Mouse (Mus musculus): ENCODE results near the gene Gm20696. TPM values are rescaled to one million over a fixed set of nuclear protein-coding genes. Genes with fewer than 3 reads are reported as not detected.

Gene Gm20696
- polyA plus RNA-seq, 1 experiment from 2014 or later: 2.3 TPM

GRCm38 (mm10) chr6:99509189-99509592 is 157.4 kb downstream of the Gm20696 start:
- peak overlapping the region; percentile 2; the same call in 1 of the 2 replicates for H3K27ac ChIP-seq (replicated peaks)

GRCm38 (mm10) chr6:99506816-99507215 is 159.8 kb downstream of the Gm20696 start:
- Histone ChIP-seq H3K4me2 (no peak overlapping the region), H3K4me1 (peaks cover 4% of the 10 kb centered on the region), H3K36me3 (no peaks in the 10 kb centered on the region), H3K9me3 (replicated peaks) (no peaks in the 10 kb centered on the region), H3K27ac (replicated peaks) (no peak overlapping the region), H3K9ac (replicated peaks) (no peak overlapping the region), H3K27me3 (replicated peaks) (no peaks in the 10 kb centered on the region; the same call in 1 of the 2 replicates), H3K4me3 (replicated peaks) (no peak overlapping the region)
- ATAC-seq (ENCODE audit: low FRiP score): no peak
- 89% methylated on average over 6 of the region's 6 CpGs for WGBS

More at GRCm38 (mm10) chr6:99509189-99509592, 157.4 kb downstream of the Gm20696 start:
- Histone ChIP-seq H3K4me2 (no peak overlapping the region), H3K4me1 (peaks cover 4% of the 10 kb centered on the region), H3K9ac (replicated peaks) (no peak overlapping the region), H3K4me3 (replicated peaks) (no peak overlapping the region), H3K9me3 (replicated peaks) (no peaks in the 10 kb centered on the region), H3K36me3 (no peaks in the 10 kb centered on the region), H3K27me3 (replicated peaks) (no peaks in the 10 kb centered on the region)
- no peak for ATAC-seq (ENCODE audit: low FRiP score)
- WGBS: 65% methylated on average over 9 of the region's 9 CpGs

- Histone ChIP-seq H3K4me3 (replicated peaks) (no peak overlapping the region), H3K9me3 (replicated peaks) (no peaks in the 10 kb centered on the region), H3K27ac (replicated peaks) (no peak overlapping the region), H3K4me1 (no peaks in the 10 kb centered on the region), H3K9ac (replicated peaks) (no peak overlapping the region), H3K36me3 (no peaks in the 10 kb centered on the region), H3K27me3 (replicated peaks) (no peaks in the 10 kb centered on the region; the same call in 1 of the 2 replicates), H3K4me2 (no peak overlapping the region)
- WGBS: 91% methylated on average over 1 of the region's 1 CpGs
- no peak for ATAC-seq (ENCODE audit: low FRiP score)
These were observed 162.9 kb downstream of the Gm20696 start for GRCm38 (mm10) chr6:99503741-99504140.

GRCm38 (mm10) chr6:99502727-99503126 is 163.9 kb downstream of the Gm20696 start:
- H3K36me3 ChIP-seq: no peaks in the 10 kb centered on the region
- H3K9me3 ChIP-seq (replicated peaks): no peaks in the 10 kb centered on the region
- no peak overlapping the region for H3K9ac ChIP-seq (replicated peaks)
- H3K4me2 ChIP-seq: no peak overlapping the region
- 93% methylated on average over 2 of the region's 2 CpGs for WGBS
- no peaks in the 10 kb centered on the region for H3K4me1 ChIP-seq
- H3K4me3 ChIP-seq (replicated peaks): no peak overlapping the region
- no peak for ATAC-seq (ENCODE audit: low FRiP score)
- no peak overlapping the region for H3K27ac ChIP-seq (replicated peaks)
- no peaks in the 10 kb centered on the region; the same call in 1 of the 2 replicates for H3K27me3 ChIP-seq (replicated peaks)

GRCm38 (mm10) chr6:99502314-99502713 is 164.3 kb downstream of the Gm20696 start:
- Histone ChIP-seq H3K4me3 (replicated peaks) (no peak overlapping the region), H3K9ac (replicated peaks) (no peak overlapping the region), H3K27me3 (replicated peaks) (no peaks in the 10 kb centered on the region; the same call in 1 of the 2 replicates), H3K36me3 (no peaks in the 10 kb centered on the region), H3K4me1 (no peaks in the 10 kb centered on the region), H3K4me2 (no peak overlapping the region), H3K27ac (replicated peaks) (no peak overlapping the region), H3K9me3 (replicated peaks) (no peaks in the 10 kb centered on the region)
- 92% methylated on average over 6 of the region's 6 CpGs for WGBS
- no peak for ATAC-seq (ENCODE audit: low FRiP score)

GRCm38 (mm10) chr6:99500570-99501270 is 165.9 kb downstream of the Gm20696 start:
- no peak overlapping the region for H3K4me2 ChIP-seq
- no peaks in the 10 kb centered on the region for H3K9me3 ChIP-seq (replicated peaks)
- no peak overlapping the region for H3K9ac ChIP-seq (replicated peaks)
- no peak for ATAC-seq (ENCODE audit: low FRiP score)
- H3K27ac ChIP-seq (replicated peaks): no peak overlapping the region
- no peaks in the 10 kb centered on the region for H3K4me1 ChIP-seq
- 96% methylated on average over 3 of the region's 3 CpGs for WGBS
- H3K4me3 ChIP-seq (replicated peaks): no peak overlapping the region
- H3K27me3 ChIP-seq (replicated peaks): no peaks in the 10 kb centered on the region; the same call in 1 of the 2 replicates
- H3K36me3 ChIP-seq: no peaks in the 10 kb centered on the region

GRCm38 (mm10) chr6:99498082-99498481 is 168.5 kb downstream of the Gm20696 start:
- H3K27me3 ChIP-seq (replicated peaks): no peaks in the 10 kb centered on the region; the same call in 1 of the 2 replicates
- H3K4me2 ChIP-seq: no peak overlapping the region
- no peak for ATAC-seq (ENCODE audit: low FRiP score)
- H3K4me3 ChIP-seq (replicated peaks): no peak overlapping the region
- WGBS: 87% methylated on average over 7 of the region's 7 CpGs
- H3K4me1 ChIP-seq: no peaks in the 10 kb centered on the region
- no peaks in the 10 kb centered on the region for H3K36me3 ChIP-seq
- H3K9ac ChIP-seq (replicated peaks): no peak overlapping the region
- H3K27ac ChIP-seq (replicated peaks): no peak overlapping the region
- no peaks in the 10 kb centered on the region for H3K9me3 ChIP-seq (replicated peaks)

GRCm38 (mm10) chr6:99496114-99496513 is 170.5 kb downstream of the Gm20696 start:
- Histone ChIP-seq H3K36me3 (no peaks in the 10 kb centered on the region), H3K4me1 (no peaks in the 10 kb centered on the region), H3K9me3 (replicated peaks) (no peaks in the 10 kb centered on the region), H3K27ac (replicated peaks) (no peak overlapping the region), H3K27me3 (replicated peaks) (no peaks in the 10 kb centered on the region), H3K9ac (replicated peaks) (no peak overlapping the region), H3K4me3 (replicated peaks) (no peak overlapping the region), H3K4me2 (no peak overlapping the region)
- WGBS: 76% methylated on average over 5 of the region's 5 CpGs
- ATAC-seq (ENCODE audit: low FRiP score): no peak

GRCm38 (mm10) chr6:99492937-99493336 is 173.7 kb downstream of the Gm20696 start:
- peaks cover 6% of the 10 kb centered on the region for H3K27me3 ChIP-seq (replicated peaks)
- H3K9me3 ChIP-seq (replicated peaks): no peaks in the 10 kb centered on the region
- no peaks in the 10 kb centered on the region for H3K4me1 ChIP-seq
- H3K36me3 ChIP-seq: no peaks in the 10 kb centered on the region
- H3K4me2 ChIP-seq: no peak overlapping the region
- ATAC-seq (ENCODE audit: low FRiP score): no peak
- no peak overlapping the region for H3K27ac ChIP-seq (replicated peaks)
- H3K9ac ChIP-seq (replicated peaks): no peak overlapping the region
- WGBS: 63% methylated on average over 3 of the region's 3 CpGs
- no peak overlapping the region for H3K4me3 ChIP-seq (replicated peaks)

- Histone ChIP-seq H3K4me2 (no peak overlapping the region), H3K27ac (replicated peaks) (no peak overlapping the region), H3K4me3 (replicated peaks) (no peak overlapping the region), H3K27me3 (replicated peaks) (peaks cover 6% of the 10 kb centered on the region), H3K36me3 (no peaks in the 10 kb centered on the region), H3K4me1 (no peaks in the 10 kb centered on the region), H3K9me3 (replicated peaks) (no peaks in the 10 kb centered on the region), H3K9ac (replicated peaks) (no peak overlapping the region)
- 91% methylated on average over 6 of the region's 6 CpGs for WGBS
- no peak for ATAC-seq (ENCODE audit: low FRiP score)
These were observed 174.5 kb downstream of the Gm20696 start for GRCm38 (mm10) chr6:99491979-99492544.

GRCm38 (mm10) chr6:99491146-99491545 is 175.5 kb downstream of the Gm20696 start:
- Histone ChIP-seq H3K9me3 (replicated peaks) (no peaks in the 10 kb centered on the region), H3K9ac (replicated peaks) (no peak overlapping the region), H3K27me3 (replicated peaks) (peaks cover 6% of the 10 kb centered on the region), H3K27ac (replicated peaks) (no peak overlapping the region), H3K4me3 (replicated peaks) (no peak overlapping the region), H3K4me1 (peaks cover 2% of the 10 kb centered on the region), H3K4me2 (no peak overlapping the region), H3K36me3 (no peaks in the 10 kb centered on the region)
- ATAC-seq (ENCODE audit: low FRiP score): no peak
- WGBS: 95% methylated on average over 3 of the region's 3 CpGs

Data from neural tube, embryonic 15.5 days (tissue).